Mouse (Mus musculus) MEL (cell line): Measurements from ENCODE around the gene Srbd1.

Source experiments
- CTCF ChIP-seq, 3 experiments: IDR thresholded peaks in 2 of 3; conservative IDR thresholded peaks in 1 of 3; 2 replicates each; pipeline ENCODE4 v1.5.1; 2011 to 2012; ENCODE audit warnings: low read length in 3 of 3, low read depth in 2 of 3, mild to moderate bottlenecking in 2 of 3, improper control_type of control experiment in 1 of 3, inconsistent platforms in 1 of 3, mixed read lengths in 1 of 3, moderate library complexity in 1 of 3; ENCODE audit not compliant: control insufficient read depth in 1 of 3, insufficient read depth in 1 of 3, poor library complexity in 1 of 3, severe bottlenecking in 1 of 3
- E2F4 ChIP-seq: IDR thresholded peaks from 2 replicates; pipeline ENCODE4 v1.6.1; 2011; ENCODE audit warnings: low read depth, low read length, improper control_type of control experiment, borderline replicate concordance
- POLR2AphosphoS2 ChIP-seq: IDR thresholded peaks from 2 replicates; pipeline ENCODE4 v1.6.1; 2011; ENCODE audit warnings: low read length, improper control_type of control experiment
- USF1 ChIP-seq: IDR thresholded peaks from 2 replicates; pipeline ENCODE4 v1.6.1; 2014; ENCODE audit warnings: low read depth, mild to moderate bottlenecking, inconsistent platforms, low read length, improper control_type of control experiment, moderate library complexity
- ZNF384 ChIP-seq: IDR thresholded peaks from 2 replicates; pipeline ENCODE4 v1.6.1; 2012; ENCODE audit warnings: low read depth, mild to moderate bottlenecking, inconsistent platforms, low read length, improper control_type of control experiment

DNA sequence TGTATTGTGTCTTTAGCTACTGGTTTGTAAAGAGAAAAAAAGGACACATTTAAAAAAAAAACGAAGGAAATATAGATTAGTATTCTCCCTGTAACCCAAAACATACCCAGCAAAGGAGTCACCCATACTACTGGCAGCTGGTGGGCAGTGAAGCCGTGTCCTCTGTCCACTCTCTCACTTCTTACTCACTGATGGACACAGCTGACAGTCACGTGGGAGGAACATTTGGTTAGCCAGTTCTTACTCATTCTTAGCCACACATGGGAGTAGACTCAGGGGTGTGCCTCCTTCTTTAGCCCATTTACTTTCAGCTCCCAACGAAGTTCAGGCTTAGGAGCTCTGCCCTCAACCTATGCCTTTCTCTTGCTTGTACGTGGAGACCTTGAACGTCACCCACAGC is 183.3 kb downstream of the Srbd1 start:
- TF ChIP-seq ZNF384 (no peak), E2F4 (no peak), USF1 (no peak), CTCF (IDR thresholded peaks at IDR 0.05 in 2 of 3, conservative IDR thresholded peaks at IDR 0.05 in 1 of 3; ENCODE audit: control insufficient read depth in 1 of 3, insufficient read depth in 1 of 3, low read depth in 2 of 3, low read length in 3 of 3, poor library complexity in 1 of 3, severe bottlenecking in 1 of 3) (no peak), POLR2AphosphoS2 (no peak)
